Mouse (Mus musculus) limb, embryonic 10.5 days (tissue): ENCODE data around the gene Dtl. TPM values are rescaled to one million over a fixed set of nuclear protein-coding genes. Genes with fewer than 3 reads are reported as not detected.
"Not testable (repeated sequence)": the region's sequence is repeated elsewhere in the genome, so short reads cannot be mapped to it uniquely, and the experiment has no call there.

Experiments
- DNase-seq: peaks from one replicate; pipeline ENCODE4 v3.0.0-alpha.2; 2017; ENCODE audit warnings: low spot score
- H3K27ac ChIP-seq: fragments of 300-500 bp; sonication (generic); 2 replicates; pipeline ENCODE4 v1.5.1; 2016; ENCODE audit warnings: mild to moderate bottlenecking
- H3K27me3 ChIP-seq: fragments of 300-500 bp; sonication (generic); 2 replicates; pipeline ENCODE4 v1.6.1; 2016; ENCODE audit warnings: low read depth, mild to moderate bottlenecking; ENCODE audit not compliant: poor library complexity, severe bottlenecking
- H3K36me3 ChIP-seq: fragments of 300-500 bp; sonication (generic); 2 replicates; pipeline ENCODE4 v1.6.1; 2016; ENCODE audit warnings: mild to moderate bottlenecking, moderate library complexity
- H3K4me1 ChIP-seq: fragments of 300-500 bp; sonication (generic); 2 replicates; pipeline ENCODE4 v1.6.1; 2016
- H3K4me3 ChIP-seq: fragments of 300-500 bp; sonication (generic); 2 replicates; pipeline ENCODE4 v1.5.1; 2016; ENCODE audit warnings: mild to moderate bottlenecking, moderate library complexity
- H3K9me3 ChIP-seq: fragments of 300-500 bp; sonication (generic); replicated peaks from 2 replicates; pipeline ENCODE4 v1.6.1; 2016; ENCODE audit warnings: mild to moderate bottlenecking
- WGBS: fragments of 180-500 bp; shearing (Covaris S2); methylation state at CpG from one replicate; pipeline ENCODE4 v1.1.7; 2016; 5-methylcytosine and 5-hydroxymethylcytosine counted together
- polyA plus RNA-seq: library from polyadenylated mRNA; unstranded; fragments of >200 nt; fragmentation: Nextera tagmentation; extraction: Ambion mirVana; gene quantifications from 2 replicates; pipeline ENCODE4 v1.2.1, GENCODE M21; 2016

The Dtl gene
- polyA plus RNA-seq, 1 experiment from 2014 or later, result 92.7 TPM

- Histone ChIP-seq H3K4me1 (peaks cover 2% of the 10 kb centered on the region; the same call in 1 of the 2 replicates), H3K4me3 (no peak overlapping the region), H3K27me3 (no peaks in the 10 kb centered on the region), H3K36me3 (peaks cover 5% of the 10 kb centered on the region; the same call in 1 of the 2 replicates), H3K27ac (no peak overlapping the region), H3K9me3 (no peaks in the 10 kb centered on the region)
- no peak for DNase-seq
- 76% methylated on average over 4 of the region's 4 CpGs for WGBS
These were observed 47.3 kb downstream of the Dtl start for GRCm38 (mm10) chr1:191527921-191528612.

GRCm38 (mm10) chr1:191527089-191527488 lies 48.3 kb downstream of the Dtl start:
- Histone ChIP-seq H3K27ac (no peak overlapping the region), H3K9me3 (no peaks in the 10 kb centered on the region), H3K27me3 (no peaks in the 10 kb centered on the region), H3K4me3 (no peak overlapping the region), H3K36me3 (no peaks in the 10 kb centered on the region), H3K4me1 (peaks cover 2% of the 10 kb centered on the region; the same call in 1 of the 2 replicates)
- WGBS, result 88% methylated on average over 3 of the region's 3 CpGs
- DNase-seq, result no peak

- peaks cover 3% of the 10 kb centered on the region; the same call in 1 of the 2 replicates for H3K4me1 ChIP-seq
- 77% methylated on average over 8 of the region's 8 CpGs for WGBS
- no peak for DNase-seq
- no peak overlapping the region for H3K4me3 ChIP-seq
- no peak overlapping the region for H3K27ac ChIP-seq
- H3K9me3 ChIP-seq, result no peaks in the 10 kb centered on the region
- H3K36me3 ChIP-seq, result no peaks in the 10 kb centered on the region
- H3K27me3 ChIP-seq, result no peaks in the 10 kb centered on the region
These were observed 53.9 kb downstream of the Dtl start for GRCm38 (mm10) chr1:191521395-191521794.

- no peak overlapping the region for H3K27ac ChIP-seq
- DNase-seq, result no peak
- H3K27me3 ChIP-seq, result no peaks in the 10 kb centered on the region
- WGBS, result 90% methylated on average over 10 of the region's 10 CpGs
- peaks cover 7% of the 10 kb centered on the region for H3K4me1 ChIP-seq
- H3K4me3 ChIP-seq, result no peak overlapping the region
- no peaks in the 10 kb centered on the region for H3K9me3 ChIP-seq
- no peaks in the 10 kb centered on the region for H3K36me3 ChIP-seq
These were observed 54.7 kb downstream of the Dtl start for GRCm38 (mm10) chr1:191520669-191521068.

- Histone ChIP-seq H3K27me3 (no peaks in the 10 kb centered on the region), H3K27ac (no peak overlapping the region), H3K36me3 (no peaks in the 10 kb centered on the region), H3K9me3 (no peaks in the 10 kb centered on the region), H3K4me1 (peaks cover 12% of the 10 kb centered on the region), H3K4me3 (no peak overlapping the region)
- no peak for DNase-seq
- 85% methylated on average over 7 of the region's 7 CpGs for WGBS
These were observed 55.1 kb downstream of the Dtl start for GRCm38 (mm10) chr1:191520194-191520593.

- H3K4me3 ChIP-seq, result no peak overlapping the region
- no peaks in the 10 kb centered on the region for H3K27me3 ChIP-seq
- no peaks in the 10 kb centered on the region for H3K36me3 ChIP-seq
- 96% methylated on average over 4 of the region's 4 CpGs for WGBS
- H3K9me3 ChIP-seq, result no peaks in the 10 kb centered on the region
- peaks cover 13% of the 10 kb centered on the region for H3K4me1 ChIP-seq
- DNase-seq, result no peak
- H3K27ac ChIP-seq, result no peak overlapping the region
These were observed 55.8 kb downstream of the Dtl start for GRCm38 (mm10) chr1:191519329-191520066.

- H3K27ac ChIP-seq, result no peak overlapping the region
- H3K27me3 ChIP-seq, result no peaks in the 10 kb centered on the region
- H3K9me3 ChIP-seq, result no peaks in the 10 kb centered on the region
- peaks cover 13% of the 10 kb centered on the region for H3K4me1 ChIP-seq
- DNase-seq, result no peak
- H3K4me3 ChIP-seq, result no peak overlapping the region
- H3K36me3 ChIP-seq, result no peaks in the 10 kb centered on the region
- 96% methylated on average over 4 of the region's 4 CpGs for WGBS
These were observed 56.4 kb downstream of the Dtl start for GRCm38 (mm10) chr1:191518911-191519310.

GRCm38 (mm10) chr1:191517969-191518368 lies 57.4 kb downstream of the Dtl start:
- Histone ChIP-seq H3K4me1 (peaks cover 13% of the 10 kb centered on the region), H3K9me3 (no peaks in the 10 kb centered on the region), H3K4me3 (no peak overlapping the region), H3K27me3 (no peaks in the 10 kb centered on the region), H3K27ac (no peak overlapping the region), H3K36me3 (no peaks in the 10 kb centered on the region)
- DNase-seq, result no peak
- 89% methylated on average over 5 of the region's 5 CpGs for WGBS

GRCm38 (mm10) chr1:191517056-191517455 lies 58.3 kb downstream of the Dtl start:
- DNase-seq, result no peak
- H3K27ac ChIP-seq, result no peak overlapping the region
- peaks cover 13% of the 10 kb centered on the region for H3K4me1 ChIP-seq
- no peak overlapping the region for H3K4me3 ChIP-seq
- no peaks in the 10 kb centered on the region for H3K9me3 ChIP-seq
- 79% methylated on average over 3 of the region's 3 CpGs for WGBS
- H3K27me3 ChIP-seq, result no peaks in the 10 kb centered on the region
- H3K36me3 ChIP-seq, result no peaks in the 10 kb centered on the region

GRCm38 (mm10) chr1:191516351-191516750 lies 59.0 kb downstream of the Dtl start:
- not testable (repeated sequence) for DNase-seq, H3K9me3 ChIP-seq, H3K4me1 ChIP-seq, H3K27me3 ChIP-seq, H3K27ac ChIP-seq, H3K4me3 ChIP-seq, H3K36me3 ChIP-seq
- 89% methylated on average over 2 of the region's 2 CpGs for WGBS

GRCm38 (mm10) chr1:191513195-191513594 lies 62.1 kb downstream of the Dtl start:
- H3K4me1 ChIP-seq, result peaks cover 10% of the 10 kb centered on the region; the same call in 1 of the 2 replicates
- H3K27ac ChIP-seq, result no peak overlapping the region
- 93% methylated on average over 4 of the region's 4 CpGs for WGBS
- H3K9me3 ChIP-seq, result no peaks in the 10 kb centered on the region
- no peaks in the 10 kb centered on the region for H3K27me3 ChIP-seq
- no peaks in the 10 kb centered on the region for H3K36me3 ChIP-seq
- DNase-seq, result no peak
- no peak overlapping the region for H3K4me3 ChIP-seq

GRCm38 (mm10) chr1:191512383-191512782 lies 63.0 kb downstream of the Dtl start:
- Histone ChIP-seq H3K36me3 (no peaks in the 10 kb centered on the region), H3K27ac (no peak overlapping the region), H3K4me3 (no peak overlapping the region), H3K4me1 (peaks cover 10% of the 10 kb centered on the region; the same call in 1 of the 2 replicates), H3K9me3 (no peaks in the 10 kb centered on the region), H3K27me3 (no peaks in the 10 kb centered on the region)
- no peak for DNase-seq
- WGBS, result 85% methylated on average over 4 of the region's 4 CpGs

- no peaks in the 10 kb centered on the region for H3K27me3 ChIP-seq
- no peak overlapping the region for H3K27ac ChIP-seq
- H3K4me1 ChIP-seq, result peaks cover 10% of the 10 kb centered on the region; the same call in 1 of the 2 replicates
- DNase-seq, result no peak
- H3K36me3 ChIP-seq, result no peaks in the 10 kb centered on the region
- H3K9me3 ChIP-seq, result no peaks in the 10 kb centered on the region
- WGBS, result 93% methylated on average over 8 of the region's 8 CpGs
- H3K4me3 ChIP-seq, result no peak overlapping the region
These were observed 63.8 kb downstream of the Dtl start for GRCm38 (mm10) chr1:191511503-191511902.
